Mouse (Mus musculus) stomach, postnatal 0 days (tissue): Measurements from ENCODE around the gene Trip11. TPM values are rescaled to one million over a fixed set of nuclear protein-coding genes. Genes with fewer than 3 reads are reported as not detected.

Experiments
- ATAC-seq: fragments of 200-750 bp; cut with Nextera tagmentation; 2 replicates; pipeline ENCODE4 v1.8.0; 2017; ENCODE audit not compliant: low FRiP score, low TSS enrichment
- DNase-seq: peaks from one replicate; pipeline ENCODE4 v3.0.0-alpha.2; 2016; ENCODE audit warnings: low spot score
- H3K27ac ChIP-seq: fragments of 300-500 bp; sonication (generic); replicated peaks from 2 replicates; pipeline ENCODE4 v1.5.1; 2014; ENCODE audit warnings: mild to moderate bottlenecking, control low read depth
- H3K27me3 ChIP-seq: fragments of 300-500 bp; sonication (generic); 2 replicates; pipeline ENCODE4 v1.6.1; 2014; ENCODE audit warnings: low read length; ENCODE audit not compliant: control insufficient read depth, insufficient read depth
- H3K36me3 ChIP-seq: fragments of 300-500 bp; sonication (generic); 2 replicates; pipeline ENCODE4 v1.6.1; 2014; ENCODE audit warnings: low read length, mixed read lengths; ENCODE audit not compliant: control insufficient read depth, insufficient read depth
- H3K4me1 ChIP-seq: fragments of 300-500 bp; sonication (generic); replicated peaks from 2 replicates; pipeline ENCODE4 v1.6.1; 2014; ENCODE audit warnings: antibody characterized with exemption; ENCODE audit not compliant: control insufficient read depth, insufficient read depth
- H3K4me2 ChIP-seq: fragments of 300-500 bp; sonication (generic); replicated peaks from 2 replicates; pipeline ENCODE4 v1.6.1; 2014; ENCODE audit warnings: low read depth, mild to moderate bottlenecking, control low read depth, moderate library complexity
- H3K4me3 ChIP-seq: fragments of 300-500 bp; sonication (generic); 2 replicates; pipeline ENCODE4 v1.5.1; 2014; ENCODE audit warnings: low read depth, low read length, control low read depth
- H3K9ac ChIP-seq: fragments of 300-500 bp; sonication (generic); 2 replicates; pipeline ENCODE4 v1.6.1; 2014; ENCODE audit warnings: mild to moderate bottlenecking, low read length, control low read depth, mixed read lengths
- H3K9me3 ChIP-seq: fragments of 300-500 bp; sonication (generic); 2 replicates; pipeline ENCODE4 v1.6.1; 2016; ENCODE audit warnings: low read length; ENCODE audit not compliant: control insufficient read depth
- CTCF ChIP-seq: IDR thresholded peaks from 2 replicates; pipeline ENCODE4 v1.5.1; 2016; ENCODE audit warnings: antibody characterized with exemption, low read depth, mild to moderate bottlenecking, moderate library complexity
- EP300 ChIP-seq: optimal IDR thresholded peaks from 2 replicates; pipeline ENCODE3; 2016; ENCODE audit warnings: antibody characterized with exemption
- WGBS: fragments of 180-500 bp; shearing (Covaris S2); extraction: QIAGEN DNeasy Blood & Tissue Kit; methylation state at CpG from one replicate; pipeline ENCODE4 v1.1.7; 2014; 5-methylcytosine and 5-hydroxymethylcytosine counted together
- polyA plus RNA-seq: library from polyadenylated mRNA; unstranded; fragments of >200 nt; fragmentation: Nextera tagmentation; extraction: Ambion mirVana; gene quantifications from 2 replicates; pipeline ENCODE4 v1.2.1, GENCODE M21; 2015

Trip11 gene
- polyA plus RNA-seq, 1 experiment from 2014 or later = 24.3 TPM

DNA sequence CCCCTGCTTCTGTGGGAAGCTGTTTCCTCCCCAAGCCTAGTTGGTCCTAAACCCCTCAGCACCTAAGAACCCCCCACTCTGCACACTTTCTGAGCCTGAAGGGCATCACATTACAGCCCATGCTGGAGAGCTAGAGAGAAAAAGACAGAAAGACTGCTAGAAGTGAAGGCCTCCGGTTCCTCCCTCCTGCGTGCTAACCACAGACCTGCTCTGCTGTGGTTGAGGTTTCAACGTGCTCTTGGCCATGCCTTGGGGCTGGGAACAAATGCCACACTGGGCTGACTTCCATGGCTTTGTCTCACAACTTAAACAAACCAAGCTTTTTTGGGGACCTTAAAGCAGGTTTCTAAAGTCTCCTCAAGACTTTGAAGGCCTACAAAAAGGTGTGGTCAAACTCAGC is 110.6 kb downstream of the Trip11 start:
- ATAC-seq (no peak), DNase-seq (no peak)
- Histone ChIP-seq H3K9me3 (no peaks in the 10 kb centered on the region), H3K27me3 (no peaks in the 10 kb centered on the region), H3K27ac (no peak overlapping the region), H3K4me2 (no peak overlapping the region), H3K4me1 (no peaks in the 10 kb centered on the region), H3K4me3 (no peak overlapping the region), H3K9ac (no peak overlapping the region), H3K36me3 (no peaks in the 10 kb centered on the region)
- WGBS = 89% methylated on average over 3 of the region's 3 CpGs
- no peak for TF ChIP-seq EP300
- TF ChIP-seq CTCF = no peak

GRCm38 (mm10) chr12:101801744-101802143 is 111.3 kb downstream of the Trip11 start:
- Histone ChIP-seq H3K36me3 (no peaks in the 10 kb centered on the region), H3K4me3 (no peak overlapping the region), H3K4me2 (no peak overlapping the region), H3K27ac (no peak overlapping the region), H3K27me3 (no peaks in the 10 kb centered on the region), H3K9me3 (no peaks in the 10 kb centered on the region), H3K9ac (no peak overlapping the region), H3K4me1 (no peaks in the 10 kb centered on the region)
- WGBS = 62% methylated on average over 5 of the region's 5 CpGs
- no peak for DNase-seq
- ATAC-seq = no peak
- TF ChIP-seq CTCF (no peak), EP300 (no peak)

DNA sequence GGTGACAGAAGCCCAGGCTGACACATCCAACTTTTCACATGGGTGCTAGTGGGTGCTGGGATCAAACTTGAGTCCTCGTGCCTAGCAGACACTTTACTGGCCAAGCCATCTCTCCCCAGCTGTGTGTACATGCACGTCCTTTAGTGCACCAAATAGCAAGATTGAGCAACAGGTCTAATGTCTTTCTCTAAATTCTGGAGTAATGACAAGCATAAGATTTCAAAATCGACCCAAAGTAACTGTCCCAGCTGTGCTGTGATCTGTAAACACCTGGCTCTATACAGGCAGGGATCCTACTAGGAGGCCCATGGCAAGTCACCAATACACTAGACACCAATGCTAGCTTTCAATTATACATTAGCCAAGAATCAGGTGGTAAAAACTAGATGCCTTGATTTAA is 112.0 kb downstream of the Trip11 start:
- 71% methylated on average over 3 of the region's 3 CpGs for WGBS
- Histone ChIP-seq H3K27me3 (no peaks in the 10 kb centered on the region), H3K9me3 (no peaks in the 10 kb centered on the region), H3K4me3 (no peak overlapping the region), H3K4me2 (no peak overlapping the region), H3K36me3 (no peaks in the 10 kb centered on the region), H3K4me1 (no peaks in the 10 kb centered on the region), H3K9ac (no peak overlapping the region), H3K27ac (no peak overlapping the region)
- no peak for ATAC-seq
- TF ChIP-seq EP300 (no peak), CTCF (no peak)
- no peak for DNase-seq

DNA sequence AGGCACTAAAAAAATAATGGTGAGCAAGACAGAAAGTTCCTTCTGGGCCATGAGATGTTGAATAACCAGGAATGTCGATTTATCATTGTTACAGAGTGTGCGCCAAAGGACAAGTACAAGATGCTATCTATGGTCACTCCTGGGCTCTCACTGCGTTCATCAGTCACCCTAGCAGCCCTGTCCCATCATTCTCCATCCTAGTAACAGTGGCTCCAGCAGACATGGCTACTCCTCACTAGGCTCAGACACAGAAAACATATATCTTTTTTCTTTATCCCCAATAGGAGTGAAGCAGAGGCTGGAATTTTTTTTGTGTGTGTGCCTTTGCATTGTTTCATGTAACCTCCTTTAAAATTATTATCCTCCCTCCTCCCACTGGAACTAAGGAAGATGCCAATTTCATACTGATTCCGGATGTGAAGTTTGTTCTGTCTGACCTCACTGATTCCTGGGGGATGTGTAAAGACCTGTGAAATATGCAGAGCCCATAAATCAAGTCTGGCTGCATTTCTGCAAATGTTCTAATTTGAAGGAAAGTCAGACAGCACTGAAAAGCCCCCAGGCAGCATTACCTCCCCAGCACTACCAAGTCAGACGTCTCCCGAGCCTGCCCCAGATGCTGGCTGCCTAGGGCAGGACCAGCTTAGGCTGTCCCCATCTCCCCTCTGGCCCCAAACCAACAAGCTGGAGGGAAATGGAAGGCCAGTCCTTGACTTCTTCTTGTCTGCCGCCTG is 114.7 kb downstream of the Trip11 start:
- WGBS = 62% methylated on average over 7 of the region's 7 CpGs
- no peak overlapping the region for H3K4me3 ChIP-seq
- ATAC-seq (no peak), DNase-seq (no peak)
- H3K27me3 ChIP-seq = no peaks in the 10 kb centered on the region
- H3K36me3 ChIP-seq = no peaks in the 10 kb centered on the region
- no peak overlapping the region for H3K27ac ChIP-seq
- no peak overlapping the region for H3K4me2 ChIP-seq
- no peaks in the 10 kb centered on the region for H3K4me1 ChIP-seq
- H3K9me3 ChIP-seq = no peaks in the 10 kb centered on the region
- TF ChIP-seq CTCF = no peak
- TF ChIP-seq EP300 = no peak
- no peak overlapping the region for H3K9ac ChIP-seq

GRCm38 (mm10) chr12:101794458-101794857 is 118.6 kb downstream of the Trip11 start:
- WGBS = 91% methylated on average over 3 of the region's 3 CpGs
- H3K4me1 ChIP-seq = no peaks in the 10 kb centered on the region

GRCm38 (mm10) chr12:101793221-101793621 is 119.8 kb downstream of the Trip11 start:
- DNase-seq (no peak), ATAC-seq (no peak)
- TF ChIP-seq EP300 = no peak
- TF ChIP-seq CTCF = no peak
- Histone ChIP-seq H3K9me3 (no peaks in the 10 kb centered on the region), H3K9ac (no peak overlapping the region), H3K4me1 (no peaks in the 10 kb centered on the region), H3K36me3 (no peaks in the 10 kb centered on the region), H3K4me2 (no peak overlapping the region), H3K27ac (no peak overlapping the region), H3K4me3 (no peak overlapping the region), H3K27me3 (no peaks in the 10 kb centered on the region)
- 83% methylated on average over 5 of the region's 5 CpGs for WGBS

More at GRCm38 (mm10) chr12:101794458-101794857, 118.6 kb downstream of the Trip11 start:
- H3K27me3 ChIP-seq = no peaks in the 10 kb centered on the region
- H3K9ac ChIP-seq = no peak overlapping the region
- ATAC-seq (no peak), DNase-seq (no peak)
- no peaks in the 10 kb centered on the region for H3K9me3 ChIP-seq
- H3K36me3 ChIP-seq = no peaks in the 10 kb centered on the region
- H3K27ac ChIP-seq = no peak overlapping the region
- TF ChIP-seq CTCF = no peak
- TF ChIP-seq EP300 = no peak
- H3K4me3 ChIP-seq = no peak overlapping the region
- H3K4me2 ChIP-seq = no peak overlapping the region
